Comparison of ENCODE assay signal across 19 mouse cellular contexts in genomic region chr12:70140542-70140941, GRCm38 (mm10). TPM values are rescaled to one million over a fixed set of nuclear protein-coding genes. Genes with fewer than 3 reads are reported as not detected.
DNase-seq lines count a peak whose midpoint lies in the region; ATAC-seq lines count a peak whose summit lies in the region.
"Had no signal": no experiment of that assay in that cellular context is flagged by ENCODE, and none has a peak within 500 bp of the region (broad histone marks: within the 10 kb centered on the region; RNA-seq: fewer than 3 reads in every experiment).

No protein-coding gene starts in this region.

- no peaks in the 10 kb centered on the region for H3K9me3 ChIP-seq in heart, embryonic 11.5 days (replicated peaks; ENCODE audit: control insufficient read depth, low read length)
- H3K9me3 ChIP-seq in intestine, embryonic 15.5 days = no peaks in the 10 kb centered on the region
- H3K9me3 ChIP-seq: heart, embryonic 13.5 days; hindbrain, embryonic 12.5 days had no signal

- H3K4me3 ChIP-seq in heart, embryonic 11.5 days (ENCODE audit: low read depth, low read length) = no peak overlapping the region
- no peak overlapping the region for H3K4me3 ChIP-seq in intestine, embryonic 15.5 days (replicated peaks)
- H3K4me3 ChIP-seq: gastrocnemius, adult 2 months; heart, embryonic 13.5 days; hindbrain, embryonic 12.5 days had no signal

- ATAC-seq in heart, embryonic 11.5 days (replicated peaks; ENCODE audit: insufficient number of reproducible peaks, low FRiP score, low TSS enrichment) = no peak
- peak; percentile 87 for ATAC-seq in common myeloid progenitor, adult 5-6 weeks (replicated peaks; ENCODE audit: low read depth, poor library complexity, severe bottlenecking)
- ATAC-seq in monocyte, adult 5-6 weeks (replicated peaks; ENCODE audit: insufficient number of reproducible peaks, low FRiP score, low TSS enrichment, poor library complexity, severe bottlenecking) = peak; percentile 83
- ATAC-seq in intestine, embryonic 15.5 days = no peak
- ATAC-seq: forebrain, embryonic 14.5 days; intestine, embryonic 16.5 days had no signal

- no peak overlapping the region for H3K4me2 ChIP-seq in heart, embryonic 11.5 days
- no peak overlapping the region for H3K4me2 ChIP-seq in intestine, embryonic 15.5 days (replicated peaks)
- H3K4me2 ChIP-seq: heart, embryonic 13.5 days; hindbrain, embryonic 12.5 days had no signal

- WGBS in heart, embryonic 11.5 days (ENCODE audit: insufficient replicate concordance) = 92% methylated on average over 5 of the region's 5 CpGs
- 93% methylated on average over 5 of the region's 5 CpGs for WGBS in intestine, embryonic 15.5 days

- no peaks in the 10 kb centered on the region for H3K36me3 ChIP-seq in heart, embryonic 11.5 days (ENCODE audit: control insufficient read depth, insufficient read depth, low read length)
- H3K36me3 ChIP-seq in intestine, embryonic 15.5 days = no peaks in the 10 kb centered on the region
- H3K36me3 ChIP-seq: heart, embryonic 13.5 days; hindbrain, embryonic 12.5 days had no signal

- peaks cover 7% of the 10 kb centered on the region; the same call in 1 of the 2 replicates for H3K4me1 ChIP-seq in heart, embryonic 11.5 days (ENCODE audit: control insufficient read depth, insufficient read depth, low read length)
- H3K4me1 ChIP-seq in intestine, embryonic 15.5 days (replicated peaks) = no peaks in the 10 kb centered on the region

- H3K27ac ChIP-seq in heart, embryonic 11.5 days (ENCODE audit: low read depth, low read length) = no peak overlapping the region
- H3K27ac ChIP-seq in intestine, embryonic 15.5 days = no peak overlapping the region
- H3K27ac ChIP-seq: gastrocnemius, adult 2 months; heart, embryonic 13.5 days; hindbrain, embryonic 12.5 days had no signal

- peak; percentile 16 for DNase-seq in heart, adult 8-10 months (ENCODE audit: low spot score)
- DNase-seq in A20 (ENCODE audit: low read depth, low spot score) = peak; percentile 67
- DNase-seq in right cerebral cortex, postnatal 14 days = no peak
- no peak for DNase-seq in layer of hippocampus, adult 8-10 months (ENCODE audit: low spot score in 2 of 2)
- DNase-seq: cerebellum, adult 2 months; embryo, embryonic 11 days; gastrocnemius, adult 2 months; kidney, postnatal 25 days; layer of hippocampus, postnatal 36 days had no signal

- no peaks in the 10 kb centered on the region for H3K27me3 ChIP-seq in heart, embryonic 11.5 days (ENCODE audit: control insufficient read depth, insufficient read depth, low read length)
- H3K27me3 ChIP-seq in intestine, embryonic 15.5 days (replicated peaks) = no peaks in the 10 kb centered on the region
- H3K27me3 ChIP-seq: heart, embryonic 13.5 days; hindbrain, embryonic 12.5 days had no signal

- H3K9ac ChIP-seq in heart, embryonic 11.5 days (ENCODE audit: low read depth, low read length) = no peak overlapping the region
- H3K9ac ChIP-seq in intestine, embryonic 15.5 days = no peak overlapping the region
- H3K9ac ChIP-seq: heart, embryonic 13.5 days; hindbrain, embryonic 12.5 days had no signal

RNA-seq across cellular contexts. Expression of gene Abhd12b, which starts 13.4 kb away (rescaled TPM):
- total RNA-seq in heart, adult 8-10 months (2022) = not detected
- polyA plus RNA-seq in heart, embryonic 11.5 days (2014; fragmentation: Nextera tagmentation; extraction: Ambion mirVana) = not detected in 2 replicates
- not detected in 2 replicates for total RNA-seq in common myeloid progenitor, adult 5-6 weeks (2017)
- total RNA-seq in monocyte, adult 5-6 weeks (2017) = not detected in 3 replicates
- 0.11 and 0.15 TPM in 2 replicates for polyA plus RNA-seq in intestine, embryonic 15.5 days (2015; fragmentation: Nextera tagmentation; extraction: Ambion mirVana)
- not detected for total RNA-seq in layer of hippocampus, adult 8-10 months (2022)
- total RNA-seq: ES-E14; gastrocnemius, adult 2 months had no signal
- polyA plus RNA-seq: cerebellum, adult 2 months; forebrain, embryonic 14.5 days; heart, embryonic 13.5 days; hindbrain, embryonic 12.5 days; lung, embryonic 16.5 days had no signal

RNA-seq across cellular contexts. Expression of gene Nin, which starts 27.0 kb away (rescaled TPM):
- 10 to 100 TPM; 13.1 to 17.0 (median 14.7) TPM for total RNA-seq in heart, adult 8-10 months (2022)
- polyA plus RNA-seq in heart, embryonic 11.5 days (2014; fragmentation: Nextera tagmentation; extraction: Ambion mirVana) = 7.8 and 9.1 TPM in 2 replicates
- total RNA-seq in common myeloid progenitor, adult 5-6 weeks (2017) = 91.7 and 99.8 TPM in 2 replicates
- total RNA-seq in monocyte, adult 5-6 weeks (2017) = 134 to 153 TPM (median 142 TPM) in 3 replicates
- polyA plus RNA-seq in intestine, embryonic 15.5 days (2015; fragmentation: Nextera tagmentation; extraction: Ambion mirVana) = 8.4 and 9.1 TPM in 2 replicates
- total RNA-seq in layer of hippocampus, adult 8-10 months (2022) = 10 to 100 TPM; 58.1 to 82.5 (median 66.6) TPM

Comparison
In these comparisons a context has a peak if more than half of its experiments do, and no peak if none do; other contexts are left out.
1. DNase-seq: peak in heart, adult 8-10 months (single experiment) and A20 (single experiment); none in right cerebral cortex, postnatal 14 days (single experiment) and layer of hippocampus, adult 8-10 months (0 of 2).
2. ATAC-seq: peak in common myeloid progenitor, adult 5-6 weeks (single experiment) and monocyte, adult 5-6 weeks (single experiment); none in heart, embryonic 11.5 days (single experiment) and intestine, embryonic 15.5 days (single experiment).